Mouse (Mus musculus) hindbrain, embryonic 14.5 days (tissue): ENCODE measurements around the gene Mrm3. TPM values are rescaled to one million over a fixed set of nuclear protein-coding genes. Genes with fewer than 3 reads are reported as not detected.

Experiments
- ATAC-seq: fragments of 200-750 bp; cut with Nextera tagmentation; 2 replicates; pipeline ENCODE4 v1.8.0; 2017; ENCODE audit warnings: moderate number of reproducible peaks, mild to moderate bottlenecking, moderate TSS enrichment, moderate library complexity; ENCODE audit not compliant: low FRiP score
- DNase-seq: peaks from one replicate; pipeline ENCODE4 v3.0.0-alpha.2; 2015; ENCODE audit warnings: low spot score
- H3K27ac ChIP-seq: fragments of 300-500 bp; sonication (generic); 2 replicates; pipeline ENCODE4 v1.5.1; 2014; ENCODE audit warnings: mild to moderate bottlenecking, moderate library complexity
- H3K27me3 ChIP-seq: fragments of 300-500 bp; sonication (generic); 2 replicates; pipeline ENCODE4 v1.6.1; 2014; ENCODE audit warnings: mild to moderate bottlenecking, low read length, mixed read lengths; ENCODE audit not compliant: control insufficient read depth, insufficient read depth
- H3K36me3 ChIP-seq: fragments of 300-500 bp; sonication (generic); replicated peaks from 2 replicates; pipeline ENCODE4 v1.6.1; 2014; ENCODE audit not compliant: control insufficient read depth, insufficient read depth
- H3K4me1 ChIP-seq: fragments of 300-500 bp; sonication (generic); replicated peaks from 2 replicates; pipeline ENCODE4 v1.6.1; 2014; ENCODE audit warnings: antibody characterized with exemption, low read length, mixed read lengths; ENCODE audit not compliant: control insufficient read depth, insufficient read depth
- H3K4me2 ChIP-seq: fragments of 300-500 bp; sonication (generic); replicated peaks from 2 replicates; pipeline ENCODE4 v1.6.1; 2014; ENCODE audit warnings: mild to moderate bottlenecking, moderate library complexity
- H3K4me3 ChIP-seq: fragments of 300-500 bp; sonication (generic); replicated peaks from 2 replicates; pipeline ENCODE4 v1.5.1; 2014; ENCODE audit warnings: mild to moderate bottlenecking, low read length
- H3K9ac ChIP-seq: fragments of 300-500 bp; sonication (generic); 2 replicates; pipeline ENCODE4 v1.6.1; 2014
- H3K9me3 ChIP-seq: fragments of 300-500 bp; sonication (generic); 2 replicates; pipeline ENCODE4 v1.6.1; 2016; ENCODE audit warnings: low read length; ENCODE audit not compliant: control insufficient read depth
- WGBS: fragments of 180-500 bp; shearing (Covaris S2); extraction: QIAGEN DNeasy Blood & Tissue Kit; methylation state at CpG from one replicate; pipeline ENCODE4 v1.1.7; 2014; 5-methylcytosine and 5-hydroxymethylcytosine counted together
- polyA plus RNA-seq: library from polyadenylated mRNA; unstranded; fragments of >200 nt; fragmentation: Nextera tagmentation; extraction: Ambion mirVana; gene quantifications from 2 replicates; pipeline ENCODE4 v1.2.1, GENCODE M21; 2014

Mrm3 gene
- polyA plus RNA-seq, 1 experiment from 2014 or later = 23.3 TPM

- no peak overlapping the region for H3K27ac ChIP-seq
- peaks cover 6% of the 10 kb centered on the region for H3K36me3 ChIP-seq
- ATAC-seq (peak; percentile 52), DNase-seq (no peak)
- H3K4me2 ChIP-seq = no peak overlapping the region
- no peak overlapping the region for H3K4me3 ChIP-seq
- no peak overlapping the region for H3K9ac ChIP-seq
- no peaks in the 10 kb centered on the region for H3K27me3 ChIP-seq
- peaks cover 19% of the 10 kb centered on the region for H3K4me1 ChIP-seq
- WGBS = 31% methylated on average over 10 of the region's 10 CpGs
- no peaks in the 10 kb centered on the region for H3K9me3 ChIP-seq
These were observed 16.9 kb downstream of the Mrm3 start for GRCm38 (mm10) chr11:76260208-76261050.

GRCm38 (mm10) chr11:76261224-76261623 lies 17.7 kb downstream of the Mrm3 start:
- ATAC-seq (peak; percentile 16; the same call in 1 of the 2 replicates), DNase-seq (no peak)
- Histone ChIP-seq H3K9me3 (no peaks in the 10 kb centered on the region), H3K36me3 (peaks cover 6% of the 10 kb centered on the region), H3K27me3 (no peaks in the 10 kb centered on the region), H3K4me1 (peaks cover 19% of the 10 kb centered on the region), H3K27ac (no peak overlapping the region), H3K4me2 (no peak overlapping the region), H3K9ac (no peak overlapping the region), H3K4me3 (no peak overlapping the region)
- 71% methylated on average over 12 of the region's 12 CpGs for WGBS

GRCm38 (mm10) chr11:76262611-76263351 lies 19.3 kb downstream of the Mrm3 start:
- Histone ChIP-seq H3K36me3 (peaks cover 6% of the 10 kb centered on the region), H3K27ac (no peak overlapping the region), H3K4me2 (0 out of 2 replicates have a peak overlapping the region, but pooled peaks have one; percentile 8), H3K27me3 (no peaks in the 10 kb centered on the region), H3K4me1 (peaks cover 30% of the 10 kb centered on the region), H3K4me3 (no peak overlapping the region), H3K9ac (0 out of 2 replicates have a peak overlapping the region, but pooled peaks have one; percentile 24), H3K9me3 (no peaks in the 10 kb centered on the region)
- peak; percentile 31; the same call in 1 of the 2 replicates for ATAC-seq
- WGBS = 6% methylated on average over 19 of the region's 19 CpGs
- no peak for DNase-seq

- Histone ChIP-seq H3K4me1 (peaks cover 25% of the 10 kb centered on the region; the same call in 1 of the 2 replicates), H3K9me3 (no peaks in the 10 kb centered on the region), H3K9ac (no peak overlapping the region; the same call in 1 of the 2 replicates), H3K27me3 (no peaks in the 10 kb centered on the region), H3K4me3 (no peak overlapping the region), H3K4me2 (no peak overlapping the region), H3K27ac (peak overlapping the region; percentile 81), H3K36me3 (peaks cover 10% of the 10 kb centered on the region; the same call in 1 of the 2 replicates)
- DNase-seq (no peak), ATAC-seq (no peak)
- 27% methylated on average over 7 of the region's 7 CpGs for WGBS
These were observed 24.0 kb downstream of the Mrm3 start for GRCm38 (mm10) chr11:76267550-76267949.

- Histone ChIP-seq H3K36me3 (peaks cover 10% of the 10 kb centered on the region; the same call in 1 of the 2 replicates), H3K9ac (peak overlapping the region; percentile 1; the same call in 1 of the 2 replicates)
- 15% methylated on average over 5 of the region's 5 CpGs for WGBS
These were observed 24.5 kb downstream of the Mrm3 start for GRCm38 (mm10) chr11:76268001-76268459.

GRCm38 (mm10) chr11:76268521-76269065 lies 25.1 kb downstream of the Mrm3 start:
- DNase-seq (no peak), ATAC-seq (no peak)
- H3K9ac ChIP-seq = peak overlapping the region; percentile 1; the same call in 1 of the 2 replicates
- H3K27me3 ChIP-seq = no peaks in the 10 kb centered on the region
- H3K4me3 ChIP-seq = no peak overlapping the region
- peak overlapping the region; percentile 81 for H3K27ac ChIP-seq
- no peaks in the 10 kb centered on the region for H3K9me3 ChIP-seq
- H3K36me3 ChIP-seq = peaks cover 10% of the 10 kb centered on the region; the same call in 1 of the 2 replicates
- 52% methylated on average over 6 of the region's 6 CpGs for WGBS
- no peak overlapping the region for H3K4me2 ChIP-seq
- peaks cover 15% of the 10 kb centered on the region; the same call in 1 of the 2 replicates for H3K4me1 ChIP-seq

More at GRCm38 (mm10) chr11:76268001-76268459, 24.5 kb downstream of the Mrm3 start:
- H3K27me3 ChIP-seq = no peaks in the 10 kb centered on the region
- H3K9me3 ChIP-seq = no peaks in the 10 kb centered on the region
- DNase-seq = peak; percentile 53
- no peak overlapping the region for H3K4me2 ChIP-seq
- no peak overlapping the region for H3K4me3 ChIP-seq
- peak; percentile 66; the same call in 1 of the 2 replicates for ATAC-seq
- H3K27ac ChIP-seq = peak overlapping the region; percentile 81
- peaks cover 21% of the 10 kb centered on the region; the same call in 1 of the 2 replicates for H3K4me1 ChIP-seq

GRCm38 (mm10) chr11:76272440-76272839 lies 28.9 kb downstream of the Mrm3 start:
- ATAC-seq (no peak), DNase-seq (no peak)
- Histone ChIP-seq H3K27me3 (no peaks in the 10 kb centered on the region), H3K9ac (no peak overlapping the region), H3K4me3 (no peak overlapping the region), H3K27ac (no peak overlapping the region), H3K4me1 (peaks cover 6% of the 10 kb centered on the region; the same call in 1 of the 2 replicates), H3K9me3 (no peaks in the 10 kb centered on the region), H3K36me3 (peaks cover 10% of the 10 kb centered on the region; the same call in 1 of the 2 replicates), H3K4me2 (no peak overlapping the region)
- 76% methylated on average over 4 of the region's 4 CpGs for WGBS

GRCm38 (mm10) chr11:76278960-76279852 lies 35.7 kb downstream of the Mrm3 start:
- no peaks in the 10 kb centered on the region for H3K4me1 ChIP-seq
- H3K9me3 ChIP-seq = no peaks in the 10 kb centered on the region
- ATAC-seq (no peak), DNase-seq (no peak)
- H3K4me3 ChIP-seq = no peak overlapping the region
- H3K27ac ChIP-seq = peak overlapping the region; percentile 51
- no peaks in the 10 kb centered on the region for H3K27me3 ChIP-seq
- no peak overlapping the region for H3K9ac ChIP-seq
- H3K4me2 ChIP-seq = no peak overlapping the region
- 59% methylated on average over 14 of the region's 14 CpGs for WGBS
- H3K36me3 ChIP-seq = no peaks in the 10 kb centered on the region; the same call in 1 of the 2 replicates
